Mouse (Mus musculus): ENCODE results near the gene Capn11. TPM values are rescaled to one million over a fixed set of nuclear protein-coding genes. Genes with fewer than 3 reads are reported as not detected.
"Not testable (repeated sequence)": the region's sequence is repeated elsewhere in the genome, so short reads cannot be mapped to it uniquely, and the experiment has no call there.

The Capn11 gene
- polyA plus RNA-seq, 1 experiment from 2014 or later = 0.72 TPM

- 0 out of 2 replicates have a peak, but pooled peaks have one; percentile 19 for ATAC-seq (ENCODE audit: low read depth)
- WGBS = 22% methylated on average over 15 of the region's 15 CpGs
- no peak overlapping the region for H3K4me3 ChIP-seq (ENCODE audit: low read length)
- H3K9me3 ChIP-seq (ENCODE audit: control insufficient read depth, low read length) = no peaks in the 10 kb centered on the region
- no peak overlapping the region for H3K27ac ChIP-seq (ENCODE audit: low read length)
- 0 out of 2 replicates have a peak overlapping the region, but pooled peaks have one; percentile 25 for H3K9ac ChIP-seq (ENCODE audit: low read length)
- H3K4me2 ChIP-seq (ENCODE audit: low read depth, low read length) = peak overlapping the region; percentile 31; the same call in 1 of the 2 replicates
- no peaks in the 10 kb centered on the region for H3K36me3 ChIP-seq (ENCODE audit: control insufficient read depth, insufficient read depth, low read length)
- H3K27me3 ChIP-seq (ENCODE audit: control insufficient read depth, insufficient read depth, low read depth, low read length) = no peaks in the 10 kb centered on the region
- peaks cover 31% of the 10 kb centered on the region for H3K4me1 ChIP-seq (replicated peaks; ENCODE audit: control insufficient read depth, insufficient read depth, low read length)
Observed at GRCm38 (mm10) chr17:45626577-45627134, 32.5 kb downstream of the Capn11 start.

GRCm38 (mm10) chr17:45623425-45623824 lies 35.7 kb downstream of the Capn11 start:
- H3K27ac ChIP-seq (ENCODE audit: low read length); H3K36me3 ChIP-seq (ENCODE audit: control insufficient read depth, insufficient read depth, low read length); H3K9me3 ChIP-seq (ENCODE audit: control insufficient read depth, low read length); H3K27me3 ChIP-seq (ENCODE audit: control insufficient read depth, insufficient read depth, low read depth, low read length); H3K4me3 ChIP-seq (ENCODE audit: low read length); H3K9ac ChIP-seq (ENCODE audit: low read length); H3K4me2 ChIP-seq (ENCODE audit: low read depth, low read length); ATAC-seq (ENCODE audit: low read depth): not testable (repeated sequence)
- peaks cover 28% of the 10 kb centered on the region for H3K4me1 ChIP-seq (replicated peaks; ENCODE audit: control insufficient read depth, insufficient read depth, low read length)
- 86% methylated on average over 8 of the region's 8 CpGs for WGBS

GRCm38 (mm10) chr17:45619386-45620256 lies 39.5 kb downstream of the Capn11 start:
- Histone ChIP-seq H3K4me1 (replicated peaks; ENCODE audit: control insufficient read depth, insufficient read depth, low read length) (peaks cover 10% of the 10 kb centered on the region; the same call in 1 of the 2 replicates), H3K36me3 (ENCODE audit: control insufficient read depth, insufficient read depth, low read length) (no peaks in the 10 kb centered on the region), H3K9ac (ENCODE audit: low read length) (peak overlapping the region; percentile 46), H3K4me2 (ENCODE audit: low read depth, low read length) (peak overlapping the region; percentile 29), H3K27me3 (ENCODE audit: control insufficient read depth, insufficient read depth, low read depth, low read length) (no peaks in the 10 kb centered on the region), H3K9me3 (ENCODE audit: control insufficient read depth, low read length) (no peaks in the 10 kb centered on the region), H3K27ac (ENCODE audit: low read length) (peak overlapping the region; percentile 83), H3K4me3 (ENCODE audit: low read length) (peak overlapping the region; percentile 29)
- 15% methylated on average over 20 of the region's 20 CpGs for WGBS
- ATAC-seq (ENCODE audit: low read depth) = peak; percentile 72; the same call in 1 of the 2 replicates

GRCm38 (mm10) chr17:45618941-45619385 lies 40.2 kb downstream of the Capn11 start:
- H3K27me3 ChIP-seq (ENCODE audit: control insufficient read depth, insufficient read depth, low read depth, low read length) = no peaks in the 10 kb centered on the region
- ATAC-seq (ENCODE audit: low read depth) = peak; percentile 82
- peak overlapping the region; percentile 29 for H3K4me2 ChIP-seq (ENCODE audit: low read depth, low read length)
- H3K36me3 ChIP-seq (ENCODE audit: control insufficient read depth, insufficient read depth, low read length) = no peaks in the 10 kb centered on the region
- peak overlapping the region; percentile 29 for H3K4me3 ChIP-seq (ENCODE audit: low read length)
- peaks cover 10% of the 10 kb centered on the region; the same call in 1 of the 2 replicates for H3K4me1 ChIP-seq (replicated peaks; ENCODE audit: control insufficient read depth, insufficient read depth, low read length)
- 21% methylated on average over 8 of the region's 8 CpGs for WGBS
- no peaks in the 10 kb centered on the region for H3K9me3 ChIP-seq (ENCODE audit: control insufficient read depth, low read length)
- H3K9ac ChIP-seq (ENCODE audit: low read length) = peak overlapping the region; percentile 46
- peak overlapping the region; percentile 83 for H3K27ac ChIP-seq (ENCODE audit: low read length)

GRCm38 (mm10) chr17:45617655-45618054 lies 41.5 kb downstream of the Capn11 start:
- Histone ChIP-seq H3K27me3 (ENCODE audit: control insufficient read depth, insufficient read depth, low read depth, low read length) (no peaks in the 10 kb centered on the region), H3K36me3 (ENCODE audit: control insufficient read depth, insufficient read depth, low read length) (no peaks in the 10 kb centered on the region), H3K27ac (ENCODE audit: low read length) (no peak overlapping the region), H3K4me2 (ENCODE audit: low read depth, low read length) (no peak overlapping the region), H3K9ac (ENCODE audit: low read length) (no peak overlapping the region), H3K4me1 (replicated peaks; ENCODE audit: control insufficient read depth, insufficient read depth, low read length) (peaks cover 10% of the 10 kb centered on the region; the same call in 1 of the 2 replicates), H3K9me3 (ENCODE audit: control insufficient read depth, low read length) (no peaks in the 10 kb centered on the region), H3K4me3 (ENCODE audit: low read length) (no peak overlapping the region)
- 86% methylated on average over 6 of the region's 6 CpGs for WGBS
- no peak for ATAC-seq (ENCODE audit: low read depth)

GRCm38 (mm10) chr17:45616679-45617078 lies 42.4 kb downstream of the Capn11 start:
- 78% methylated on average over 3 of the region's 3 CpGs for WGBS
- no peak for ATAC-seq (ENCODE audit: low read depth)
- Histone ChIP-seq H3K4me1 (replicated peaks; ENCODE audit: control insufficient read depth, insufficient read depth, low read length) (peaks cover 10% of the 10 kb centered on the region; the same call in 1 of the 2 replicates), H3K4me2 (ENCODE audit: low read depth, low read length) (no peak overlapping the region), H3K9ac (ENCODE audit: low read length) (no peak overlapping the region), H3K27me3 (ENCODE audit: control insufficient read depth, insufficient read depth, low read depth, low read length) (no peaks in the 10 kb centered on the region), H3K36me3 (ENCODE audit: control insufficient read depth, insufficient read depth, low read length) (no peaks in the 10 kb centered on the region), H3K27ac (ENCODE audit: low read length) (no peak overlapping the region), H3K4me3 (ENCODE audit: low read length) (no peak overlapping the region), H3K9me3 (ENCODE audit: control insufficient read depth, low read length) (no peaks in the 10 kb centered on the region)

GRCm38 (mm10) chr17:45616046-45616650 lies 43.0 kb downstream of the Capn11 start:
- H3K4me1 ChIP-seq (replicated peaks; ENCODE audit: control insufficient read depth, insufficient read depth, low read length) = peaks cover 10% of the 10 kb centered on the region; the same call in 1 of the 2 replicates
- no peaks in the 10 kb centered on the region for H3K9me3 ChIP-seq (ENCODE audit: control insufficient read depth, low read length)
- 69% methylated on average over 4 of the region's 4 CpGs for WGBS
- H3K36me3 ChIP-seq (ENCODE audit: control insufficient read depth, insufficient read depth, low read length) = no peaks in the 10 kb centered on the region
- H3K4me3 ChIP-seq (ENCODE audit: low read length) = no peak overlapping the region
- H3K27me3 ChIP-seq (ENCODE audit: control insufficient read depth, insufficient read depth, low read depth, low read length) = no peaks in the 10 kb centered on the region
- no peak overlapping the region for H3K4me2 ChIP-seq (ENCODE audit: low read depth, low read length)
- H3K9ac ChIP-seq (ENCODE audit: low read length) = no peak overlapping the region
- ATAC-seq (ENCODE audit: low read depth) = no peak
- no peak overlapping the region for H3K27ac ChIP-seq (ENCODE audit: low read length)

- ATAC-seq (ENCODE audit: low read depth) = no peak
- 0 out of 2 replicates have a peak, but pooled peaks cover 5% of the 10 kb centered on the region for H3K4me1 ChIP-seq (replicated peaks; ENCODE audit: control insufficient read depth, insufficient read depth, low read length)
- WGBS = 65% methylated on average over 7 of the region's 7 CpGs
- no peaks in the 10 kb centered on the region for H3K9me3 ChIP-seq (ENCODE audit: control insufficient read depth, low read length)
- H3K9ac ChIP-seq (ENCODE audit: low read length) = no peak overlapping the region
- H3K36me3 ChIP-seq (ENCODE audit: control insufficient read depth, insufficient read depth, low read length) = no peaks in the 10 kb centered on the region
- no peak overlapping the region for H3K27ac ChIP-seq (ENCODE audit: low read length)
- H3K27me3 ChIP-seq (ENCODE audit: control insufficient read depth, insufficient read depth, low read depth, low read length) = no peaks in the 10 kb centered on the region
- H3K4me3 ChIP-seq (ENCODE audit: low read length) = no peak overlapping the region
- no peak overlapping the region for H3K4me2 ChIP-seq (ENCODE audit: low read depth, low read length)
Observed at GRCm38 (mm10) chr17:45612921-45613320, 46.2 kb downstream of the Capn11 start.

- Histone ChIP-seq H3K36me3 (ENCODE audit: control insufficient read depth, insufficient read depth, low read length) (no peaks in the 10 kb centered on the region), H3K9ac (ENCODE audit: low read length) (no peak overlapping the region), H3K4me1 (replicated peaks; ENCODE audit: control insufficient read depth, insufficient read depth, low read length) (0 out of 2 replicates have a peak, but pooled peaks cover 5% of the 10 kb centered on the region), H3K9me3 (ENCODE audit: control insufficient read depth, low read length) (peaks cover 3% of the 10 kb centered on the region; the same call in 1 of the 2 replicates), H3K27me3 (ENCODE audit: control insufficient read depth, insufficient read depth, low read depth, low read length) (no peaks in the 10 kb centered on the region), H3K4me2 (ENCODE audit: low read depth, low read length) (no peak overlapping the region), H3K27ac (ENCODE audit: low read length) (no peak overlapping the region), H3K4me3 (ENCODE audit: low read length) (no peak overlapping the region)
- no peak for ATAC-seq (ENCODE audit: low read depth)
- WGBS = 67% methylated on average over 8 of the region's 8 CpGs
Observed at GRCm38 (mm10) chr17:45612008-45612407, 47.1 kb downstream of the Capn11 start.
